Mouse (Mus musculus) heart, postnatal 25 days (tissue): ENCODE results near the gene Gnptg. TPM values are rescaled to one million over a fixed set of nuclear protein-coding genes. Genes with fewer than 3 reads are reported as not detected.

Source experiments
- DNase-seq: peaks from one replicate; pipeline ENCODE4 v3.0.0; 2022; ENCODE audit warnings: low spot score
- intact Hi-C: fragments of 180-260 bp; cut with DNase I; formaldehyde crosslinking; loops from one replicate; pipeline ENCODE4 v1.15.1; 2025
- microRNA-seq: library from miRNA; unstranded; fragments of <30 nt; microRNA quantifications from one replicate; pipeline ENCODE4 v1.2.0, GENCODE M21; 2022
- total RNA-seq, 2 experiments: library from RNA; stranded (reverse); gene quantifications; 2 replicates each; pipeline ENCODE4 v1.2.3; 2021

Gnptg gene
- total RNA-seq, 2 experiments from 2014 or later, result 10.8 to 12.3 TPM

- intact Hi-C loops, result no loop called here
- no peak for DNase-seq
Observed at GRCm38 (mm10) chr17:25210680-25211466, 29.1 kb downstream of the Gnptg start.

- intact Hi-C loops, result no loop called here
- no peak for DNase-seq
Observed at GRCm38 (mm10) chr17:25210006-25210405, 29.9 kb downstream of the Gnptg start.

- no peak for DNase-seq
- intact Hi-C loops, result no loop called here
Observed at GRCm38 (mm10) chr17:25202401-25202800, 37.5 kb downstream of the Gnptg start.

- no peak for DNase-seq
- intact Hi-C loops, result no loop called here
Observed at GRCm38 (mm10) chr17:25189091-25189490, 50.8 kb downstream of the Gnptg start.

GRCm38 (mm10) chr17:25188150-25189031 is 51.5 kb downstream of the Gnptg start, which contains the start of gene Unkl:
TSS of gene Unkl (plus strand) at chr17:25188397.
- DNase-seq, result peak; percentile 61
- intact Hi-C loops, result no loop called here

GRCm38 (mm10) chr17:25187784-25188149 is 52.2 kb downstream of the Gnptg start:
- no peak for DNase-seq
- intact Hi-C loops, result no loop called here

- DNase-seq, result no peak
- intact Hi-C loops, result loop anchor here (1.0 to 5.0 kb wide), 5 partner anchors 48 to 298 kb away; partner anchors contain the start of genes Cramp1l, Ift140, Nubp2 and Spsb3
Observed at GRCm38 (mm10) chr17:25184961-25185360, 55.0 kb downstream of the Gnptg start.

GRCm38 (mm10) chr17:25184129-25184691 is 55.7 kb downstream of the Gnptg start, which contains the start of gene BC003965:
TSS of gene BC003965 (plus strand) at chr17:25184554.
- DNase-seq, result peak; percentile 90
- intact Hi-C loops, result loop anchor here (1.0 to 5.0 kb wide), 5 partner anchors 47 to 297 kb away; partner anchors contain the start of genes Cramp1l, Ift140, Nubp2 and Spsb3

Small RNA genes within 50 kb of the gene (microRNA-seq; reads per million reads assigned to microRNA genes)
- gene Mir3547, result 0.83 reads per million

Other genes with a start within 250 kb of the Gnptg start
- 10 to 100 TPM; 10.8 to 13.3 TPM for gene Cramp1l, start 224.3 kb downstream of the Gnptg start, total RNA-seq
- gene Ift140, start 224.0 kb downstream of the Gnptg start, total RNA-seq, result 1 to 10 TPM; 4.9 to 6.6 TPM
- 10 to 100 TPM; 34.5 to 41.7 TPM for gene Tmem204, start 156.5 kb downstream of the Gnptg start, total RNA-seq
- gene Telo2, start 124.2 kb downstream of the Gnptg start, total RNA-seq, result 10 to 100 TPM; 10.8 to 12.2 TPM
- 1 to 10 TPM; 3.7 to 6.7 TPM for gene Ptx4, start 119.4 kb downstream of the Gnptg start, total RNA-seq
- gene Clcn7, start 106.7 kb downstream of the Gnptg start, total RNA-seq, result 10 to 100 TPM; 25.5 to 27.5 TPM
- not detected for gene Ccdc154, start 77.7 kb downstream of the Gnptg start, total RNA-seq
- gene Gm38655, start 64.7 kb downstream of the Gnptg start, total RNA-seq, result not detected
- 10 to 100 TPM; 22.1 to 23.2 TPM for gene BC003965, start 55.6 kb downstream of the Gnptg start, total RNA-seq
- 1 to 10 TPM; 8.4 to 9.6 TPM for gene Unkl, start 51.7 kb downstream of the Gnptg start, total RNA-seq
- 1 to 10 TPM; 7.4 to 8.7 TPM for gene Tsr3, start within 50 bp of the Gnptg start, total RNA-seq
- under 1 TPM; 0.55 to 0.61 TPM for gene Baiap3, start 16.2 kb upstream of the Gnptg start, total RNA-seq
- 10 to 100 TPM; 91.6 to 97.5 TPM for gene Ube2i, start 34.5 kb upstream of the Gnptg start, total RNA-seq
- gene Prss34, start 58.3 kb upstream of the Gnptg start, total RNA-seq, result under 1 TPM; 0.22 to 0.29 TPM
- not detected for gene Prss28, start 68.5 kb upstream of the Gnptg start, total RNA-seq
- not detected for gene Prss29, start 78.5 kb upstream of the Gnptg start, total RNA-seq
- under 1 TPM; 0.47 to 0.84 TPM for gene Tpsab1, start 105.4 kb upstream of the Gnptg start, total RNA-seq
- 1 to 10 TPM; 1.6 to 2.2 TPM for gene Tpsb2, start 126.2 kb upstream of the Gnptg start, total RNA-seq
- gene Tpsg1, start 129.1 kb upstream of the Gnptg start, total RNA-seq, result not detected
- 1 to 10 TPM; 6.9 to 7.3 TPM for gene Cacna1h, start 193.7 kb upstream of the Gnptg start, total RNA-seq
- not detected for gene Tekt4, start 214.5 kb upstream of the Gnptg start, total RNA-seq